Mouse (Mus musculus) G1E (cell line): ENCODE measurements around the gene Rcor1.

Source experiments
- CTCF ChIP-seq: IDR thresholded peaks from 2 replicates; pipeline ENCODE4 v1.5.1; 2012; ENCODE audit warnings: low read depth, low read length, inconsistent platforms, mixed read lengths
- GATA1 ChIP-seq: IDR thresholded peaks from 2 replicates; pipeline ENCODE4 v1.6.1; 2012; ENCODE audit warnings: borderline replicate concordance, low read length, inconsistent platforms, mixed read lengths

DNA sequence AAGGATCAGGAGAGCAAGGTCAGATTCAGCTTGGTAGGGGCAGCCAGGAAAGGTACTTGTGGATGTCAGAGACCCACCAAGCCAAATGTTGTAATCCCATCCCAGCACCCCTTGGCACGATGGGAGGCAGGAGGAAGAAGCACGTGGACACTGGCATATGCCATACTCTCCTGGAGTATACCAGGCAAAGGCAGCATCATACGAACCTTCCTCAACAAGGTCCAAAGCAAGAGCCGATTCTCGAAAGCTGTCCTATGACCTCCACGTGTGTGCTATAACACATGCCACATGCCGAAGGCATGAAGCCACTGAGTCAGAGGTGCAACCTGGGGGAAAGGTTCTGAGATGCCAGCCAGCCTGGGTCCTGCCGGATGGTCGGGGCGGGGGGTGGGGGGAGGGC lies 121.7 kb downstream of the Rcor1 start:
- no peak for TF ChIP-seq GATA1
- no peak for TF ChIP-seq CTCF
